Mouse (Mus musculus): Measurements from ENCODE around the gene Timeless. TPM values are rescaled to one million over a fixed set of nuclear protein-coding genes. Genes with fewer than 3 reads are reported as not detected.
"Not testable (repeated sequence)": the region's sequence is repeated elsewhere in the genome, so short reads cannot be mapped to it uniquely, and the experiment has no call there.

The Timeless gene
- polyA plus RNA-seq, 1 experiment: 6.6 TPM

GRCm38 (mm10) chr10:128210131-128210530, 21.7 kb upstream of the Timeless start:
- H3K4me1 ChIP-seq (ENCODE audit: control insufficient read depth, insufficient read depth, low read length): peaks cover 2% of the 10 kb centered on the region; the same call in 1 of the 2 replicates

GRCm38 (mm10) chr10:128210954-128211353, 20.9 kb upstream of the Timeless start:
- 7% methylated on average over 14 of the region's 14 CpGs for WGBS
- peak; percentile 28 to 38 for DNase-seq
- Histone ChIP-seq H3K4me3 (replicated peaks; ENCODE audit: insufficient read depth, low read depth, low read length) (peak overlapping the region; percentile 86), H3K27me3 (ENCODE audit: control insufficient read depth, insufficient read depth, low read length) (no peaks in the 10 kb centered on the region), H3K4me1 (ENCODE audit: control insufficient read depth, insufficient read depth, low read length) (peaks cover 2% of the 10 kb centered on the region; the same call in 1 of the 2 replicates), H3K27ac (ENCODE audit: insufficient read depth, low read length) (no peak overlapping the region)
- TF ChIP-seq CTCF (IDR thresholded peaks at IDR 0.05; ENCODE audit: borderline replicate concordance, insufficient read depth, low read depth, low read length) (no peak), POLR2A (IDR thresholded peaks at IDR 0.05; ENCODE audit: borderline replicate concordance, insufficient read depth, low read length) (no peak)

More at GRCm38 (mm10) chr10:128210131-128210530, 21.7 kb upstream of the Timeless start:
- DNase-seq: no peak
- H3K4me3 ChIP-seq (replicated peaks; ENCODE audit: insufficient read depth, low read depth, low read length): no peak overlapping the region
- no peaks in the 10 kb centered on the region for H3K27me3 ChIP-seq (ENCODE audit: control insufficient read depth, insufficient read depth, low read length)
- H3K27ac ChIP-seq (ENCODE audit: insufficient read depth, low read length): no peak overlapping the region
- 25% methylated on average over 2 of the region's 2 CpGs for WGBS
- TF ChIP-seq POLR2A (IDR thresholded peaks at IDR 0.05; ENCODE audit: borderline replicate concordance, insufficient read depth, low read length) (no peak), CTCF (IDR thresholded peaks at IDR 0.05; ENCODE audit: borderline replicate concordance, insufficient read depth, low read depth, low read length) (no peak)

- WGBS: under 1% methylated on average over 30 of the region's 30 CpGs
- Histone ChIP-seq H3K4me3 (replicated peaks; ENCODE audit: insufficient read depth, low read depth, low read length) (peak within 1 kb of the TSS; percentile 86), H3K27me3 (ENCODE audit: control insufficient read depth, insufficient read depth, low read length) (no peaks in the 10 kb centered on the region), H3K27ac (ENCODE audit: insufficient read depth, low read length) (peak within 1 kb of the TSS; percentile 30; the same call in 1 of the 2 replicates), H3K4me1 (ENCODE audit: control insufficient read depth, insufficient read depth, low read length) (peaks cover 2% of the 10 kb centered on the region; the same call in 1 of the 2 replicates)
- DNase-seq: peak; percentile 89 to 91
- TF ChIP-seq POLR2A (IDR thresholded peaks at IDR 0.05; ENCODE audit: borderline replicate concordance, insufficient read depth, low read length): peak; percentile 85; the same call in 1 of the 2 replicates
- no peak; the same call in 1 of the 2 replicates for TF ChIP-seq CTCF (IDR thresholded peaks at IDR 0.05; ENCODE audit: borderline replicate concordance, insufficient read depth, low read depth, low read length)
Measured at GRCm38 (mm10) chr10:128211390-128212108, 20.3 kb upstream of the Timeless start, which contains the start of gene Spryd4. Gene Spryd4, minus strand, starts transcription at chr10:128211807.

- Histone ChIP-seq H3K27me3 (ENCODE audit: control insufficient read depth, insufficient read depth, low read length) (no peaks in the 10 kb centered on the region), H3K4me3 (replicated peaks; ENCODE audit: insufficient read depth, low read depth, low read length) (peak overlapping the region; percentile 86), H3K4me1 (ENCODE audit: control insufficient read depth, insufficient read depth, low read length) (peaks cover 2% of the 10 kb centered on the region; the same call in 1 of the 2 replicates), H3K27ac (ENCODE audit: insufficient read depth, low read length) (peak overlapping the region; percentile 30; the same call in 1 of the 2 replicates)
- TF ChIP-seq CTCF (IDR thresholded peaks at IDR 0.05; ENCODE audit: borderline replicate concordance, insufficient read depth, low read depth, low read length) (no peak), POLR2A (IDR thresholded peaks at IDR 0.05; ENCODE audit: borderline replicate concordance, insufficient read depth, low read length) (no peak)
- 41% methylated on average over 6 of the region's 6 CpGs for WGBS
- DNase-seq: no peak
Measured at GRCm38 (mm10) chr10:128212148-128212547, 19.7 kb upstream of the Timeless start.

GRCm38 (mm10) chr10:128212871-128213323, 19.0 kb upstream of the Timeless start:
- WGBS: under 1% methylated on average over 18 of the region's 18 CpGs
- peak; percentile 76 to 82 for DNase-seq
- H3K4me1 ChIP-seq (ENCODE audit: control insufficient read depth, insufficient read depth, low read length): peaks cover 2% of the 10 kb centered on the region; the same call in 1 of the 2 replicates
- H3K27ac ChIP-seq (ENCODE audit: insufficient read depth, low read length): peak overlapping the region; percentile 6; the same call in 1 of the 2 replicates
- no peaks in the 10 kb centered on the region for H3K27me3 ChIP-seq (ENCODE audit: control insufficient read depth, insufficient read depth, low read length)
- peak overlapping the region; percentile 54 for H3K4me3 ChIP-seq (replicated peaks; ENCODE audit: insufficient read depth, low read depth, low read length)
- peak; percentile 72 for TF ChIP-seq CTCF (IDR thresholded peaks at IDR 0.05; ENCODE audit: borderline replicate concordance, insufficient read depth, low read depth, low read length)
- no peak for TF ChIP-seq POLR2A (IDR thresholded peaks at IDR 0.05; ENCODE audit: borderline replicate concordance, insufficient read depth, low read length)

GRCm38 (mm10) chr10:128214112-128214511, 17.8 kb upstream of the Timeless start:
- not testable (repeated sequence) for H3K4me3 ChIP-seq (replicated peaks; ENCODE audit: insufficient read depth, low read depth, low read length); DNase-seq
- 89% methylated on average over 4 of the region's 4 CpGs for WGBS

GRCm38 (mm10) chr10:128214981-128215380, 16.9 kb upstream of the Timeless start:
- Histone ChIP-seq H3K27me3 (ENCODE audit: control insufficient read depth, insufficient read depth, low read length) (no peaks in the 10 kb centered on the region), H3K4me3 (replicated peaks; ENCODE audit: insufficient read depth, low read depth, low read length) (no peak overlapping the region), H3K4me1 (ENCODE audit: control insufficient read depth, insufficient read depth, low read length) (peaks cover 2% of the 10 kb centered on the region; the same call in 1 of the 2 replicates), H3K27ac (ENCODE audit: insufficient read depth, low read length) (no peak overlapping the region)
- no peak for TF ChIP-seq CTCF (IDR thresholded peaks at IDR 0.05; ENCODE audit: borderline replicate concordance, insufficient read depth, low read depth, low read length)
- TF ChIP-seq POLR2A (IDR thresholded peaks at IDR 0.05; ENCODE audit: borderline replicate concordance, insufficient read depth, low read length): no peak
- 79% methylated on average over 5 of the region's 5 CpGs for WGBS
- no peak for DNase-seq

More at GRCm38 (mm10) chr10:128214112-128214511, 17.8 kb upstream of the Timeless start:
- H3K4me1 ChIP-seq (ENCODE audit: control insufficient read depth, insufficient read depth, low read length); H3K27me3 ChIP-seq (ENCODE audit: control insufficient read depth, insufficient read depth, low read length); H3K27ac ChIP-seq (ENCODE audit: insufficient read depth, low read length): not testable (repeated sequence)

All from cerebellum, adult 2 months (tissue).